Mouse (Mus musculus) adrenal gland (tissue): ENCODE data around the gene Cdh13.

Experiments
- intact Hi-C: fragments of 180-260 bp; cut with DNase I; formaldehyde crosslinking; loops from one replicate; pipeline ENCODE4 v1.15.1; 2025

The Cdh13 gene

DNA sequence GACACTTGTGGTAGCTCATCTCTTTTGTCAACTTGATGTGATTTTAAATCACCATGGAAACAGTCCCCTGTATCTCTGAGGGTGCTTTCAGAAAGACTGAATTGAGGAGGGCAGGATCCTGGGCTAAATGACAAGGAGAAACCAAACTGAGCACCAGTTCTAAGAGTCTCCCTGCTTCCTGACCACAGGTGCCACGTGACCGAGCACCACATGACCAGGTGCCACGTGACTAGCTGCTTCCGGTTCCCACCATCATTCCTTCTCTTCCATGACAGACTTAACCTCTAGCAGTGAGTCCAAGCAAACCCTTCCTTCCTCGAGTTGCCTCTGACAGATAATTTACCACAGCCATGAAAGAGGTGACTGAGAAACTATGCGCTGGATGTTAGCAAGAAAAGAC, 280.5 kb downstream of the Cdh13 start:
- intact Hi-C loops = no loop called here

DNA sequence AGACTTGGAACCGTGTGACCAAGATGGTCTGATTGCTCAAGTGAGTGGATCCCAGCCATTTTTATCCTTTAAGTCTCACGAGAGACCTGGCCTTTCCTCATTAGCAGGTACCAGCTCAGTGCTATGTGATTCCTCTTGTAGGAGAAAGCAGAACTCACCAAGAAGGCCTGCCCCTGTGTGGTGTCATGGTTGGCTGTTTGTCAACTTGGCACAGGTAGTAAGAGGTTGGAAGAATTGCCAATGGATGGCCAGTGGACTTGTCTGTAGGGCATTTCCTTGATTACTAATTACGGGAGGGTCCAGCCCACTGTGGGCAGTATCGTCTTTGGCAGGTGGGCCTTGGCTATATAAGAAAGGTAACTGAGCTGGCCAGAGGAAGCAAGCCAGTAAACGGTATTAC, 281.7 kb downstream of the Cdh13 start:
- intact Hi-C loops = no loop called here

DNA sequence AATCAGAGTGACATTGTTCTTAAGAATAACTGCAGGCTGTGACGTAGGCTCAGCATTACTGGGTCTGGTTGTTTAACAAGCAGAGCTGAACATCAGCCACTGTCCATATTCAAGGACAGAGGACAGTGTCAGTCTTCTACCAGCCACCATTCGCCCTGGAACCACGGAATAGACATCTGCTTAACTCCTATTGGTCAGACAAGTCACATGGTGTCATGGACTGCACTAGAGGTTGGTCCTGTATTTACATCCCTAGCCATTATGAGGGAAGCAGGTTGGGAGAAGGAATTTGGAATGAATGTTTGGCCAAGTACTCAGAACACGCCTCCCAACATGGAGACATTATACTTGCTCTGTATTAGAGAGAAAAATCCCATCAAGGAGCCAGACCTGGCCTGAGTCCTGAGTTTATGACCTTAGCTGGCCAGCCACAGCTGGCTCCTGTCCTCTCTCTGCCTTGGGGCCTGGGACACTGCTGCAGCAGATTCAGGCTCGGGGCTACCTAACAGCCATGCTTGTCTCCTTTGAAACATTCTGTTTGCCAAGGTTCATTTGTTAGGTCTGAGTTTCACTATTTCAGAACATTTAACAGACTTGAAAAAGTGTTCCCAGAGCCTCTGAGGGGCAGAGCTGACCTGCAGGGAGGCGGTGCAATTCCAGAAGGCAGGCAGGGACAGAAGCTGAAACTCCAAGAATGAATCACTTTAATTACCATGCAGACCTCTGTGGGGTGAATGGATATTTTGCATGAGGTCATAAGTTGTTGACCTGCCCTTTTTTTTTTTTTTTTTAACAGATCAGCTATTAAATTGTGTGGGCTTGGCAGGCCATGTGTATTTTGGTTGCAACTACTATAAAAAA, 282.6 kb downstream of the Cdh13 start:
- intact Hi-C loops = no loop called here

DNA sequence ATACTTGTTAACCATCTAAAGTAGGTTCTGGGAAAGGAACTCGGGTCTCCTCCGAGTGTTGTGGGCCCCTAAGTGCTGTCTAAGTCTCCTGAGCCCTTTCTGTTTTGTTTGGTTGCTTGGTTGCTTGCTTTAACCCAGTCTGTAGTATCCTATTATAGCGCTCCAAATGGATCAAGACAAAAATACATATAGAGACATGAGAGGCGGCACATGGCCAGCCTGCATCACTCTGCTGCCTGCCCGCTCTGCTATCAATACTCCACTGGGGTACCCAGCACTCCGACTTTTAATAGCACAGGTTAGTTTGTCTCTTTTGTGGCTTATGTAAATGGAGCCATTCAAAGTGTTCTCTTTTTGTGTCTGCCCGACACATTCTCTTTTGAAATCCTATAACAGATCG, 285.8 kb downstream of the Cdh13 start:
- intact Hi-C loops = no loop called here

- intact Hi-C loops = no loop called here
These were observed 297.7 kb downstream of the Cdh13 start for GRCm38 (mm10) chr8:118581256-118581655.

- intact Hi-C loops = no loop called here
These were observed 298.7 kb downstream of the Cdh13 start for GRCm38 (mm10) chr8:118582185-118582584.

GRCm38 (mm10) chr8:118587981-118588380, 304.4 kb downstream of the Cdh13 start:
- intact Hi-C loops = no loop called here

- intact Hi-C loops = no loop called here
These were observed 313.3 kb downstream of the Cdh13 start for GRCm38 (mm10) chr8:118596816-118597215.

DNA sequence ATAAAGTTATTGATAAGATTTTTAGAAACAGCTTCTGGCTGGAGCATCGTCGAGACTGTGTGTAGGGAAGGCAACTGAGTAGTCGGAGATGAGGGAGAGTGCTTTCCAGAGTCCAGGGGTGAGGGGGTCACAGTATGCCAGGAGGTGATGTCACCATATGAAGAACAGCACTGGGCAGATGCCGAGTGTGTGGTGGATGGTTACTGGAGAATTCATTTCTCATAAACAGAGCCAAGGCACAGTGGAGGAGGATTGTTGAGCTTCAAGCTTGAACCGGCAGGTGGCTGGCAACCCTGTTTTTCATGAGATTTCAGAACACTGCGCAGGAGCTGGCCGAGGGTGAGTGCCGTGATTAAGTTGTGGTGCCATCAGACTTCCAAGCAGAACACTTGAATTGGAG, 317.8 kb downstream of the Cdh13 start:
- intact Hi-C loops = loop anchor here (5.0 kb wide), 1 partner anchor 246 kb away; no protein-coding TSS in a partner anchor

DNA sequence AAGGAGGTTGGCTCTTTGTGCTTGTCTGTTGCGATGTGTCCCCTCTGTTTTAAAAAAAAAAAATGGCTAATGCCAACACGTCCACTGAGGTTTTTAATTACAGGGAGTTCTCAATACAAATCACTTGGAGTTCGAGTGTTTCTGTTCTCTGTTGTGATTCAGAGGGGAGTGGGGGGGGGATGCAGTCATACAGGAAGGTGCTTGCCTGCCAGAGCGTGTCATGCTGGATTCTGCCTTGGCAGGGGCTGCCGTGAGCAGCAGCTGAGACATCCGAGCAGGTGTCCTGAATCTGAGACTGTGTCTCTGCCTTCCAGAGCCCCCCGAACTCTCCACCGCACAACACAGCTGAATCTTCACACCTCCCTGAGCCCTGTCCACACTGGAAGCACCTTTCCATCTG, 318.5 kb downstream of the Cdh13 start:
- intact Hi-C loops = loop anchor here (5.0 kb wide), 1 partner anchor 245 kb away; no protein-coding TSS in a partner anchor

GRCm38 (mm10) chr8:118611551-118611950, 328.0 kb downstream of the Cdh13 start:
- intact Hi-C loops = no loop called here

DNA sequence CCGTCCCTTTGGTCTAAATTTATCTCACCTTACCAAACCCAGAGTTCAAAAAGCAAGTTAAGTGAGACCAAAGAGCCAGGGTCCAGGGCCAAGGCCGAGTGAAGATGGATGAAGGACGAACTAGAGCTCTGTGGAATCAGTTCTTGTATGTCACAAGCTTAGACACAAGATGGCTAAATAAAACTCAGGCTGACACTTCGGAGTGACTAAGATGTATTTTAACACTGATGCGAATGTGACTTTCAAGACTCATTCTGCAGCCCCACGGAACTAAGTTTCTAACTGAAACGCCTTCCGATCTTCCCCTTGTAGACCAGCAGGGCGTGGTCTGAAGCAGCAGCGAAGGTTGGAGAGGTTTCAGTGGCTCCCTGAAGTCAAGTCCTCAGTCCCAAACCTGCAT, 334.7 kb downstream of the Cdh13 start:
- intact Hi-C loops = no loop called here

DNA sequence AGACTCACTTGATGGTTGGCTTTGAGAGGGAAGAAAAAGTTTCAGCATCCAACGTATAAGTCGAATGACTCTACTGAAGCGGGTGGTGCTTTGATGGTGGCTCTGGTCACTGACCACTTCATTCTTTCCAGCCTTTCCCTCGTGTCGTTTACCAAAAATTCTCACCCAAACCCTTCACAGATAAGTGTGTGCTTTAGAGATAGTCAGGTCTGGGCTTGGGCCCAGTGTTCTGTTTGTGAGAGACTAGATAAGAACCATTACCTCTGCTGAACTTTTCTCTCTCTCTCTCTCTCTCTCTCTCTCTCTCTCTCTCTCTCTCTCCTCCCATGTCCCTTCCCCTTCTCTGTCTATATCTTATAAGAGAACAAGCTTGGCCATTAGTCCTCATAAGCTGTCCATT, 342.9 kb downstream of the Cdh13 start:
- intact Hi-C loops = no loop called here

GRCm38 (mm10) chr8:118627737-118628136, 344.2 kb downstream of the Cdh13 start:
- intact Hi-C loops = no loop called here

- intact Hi-C loops = no loop called here
These were observed 345.2 kb downstream of the Cdh13 start for GRCm38 (mm10) chr8:118628702-118629101.

DNA sequence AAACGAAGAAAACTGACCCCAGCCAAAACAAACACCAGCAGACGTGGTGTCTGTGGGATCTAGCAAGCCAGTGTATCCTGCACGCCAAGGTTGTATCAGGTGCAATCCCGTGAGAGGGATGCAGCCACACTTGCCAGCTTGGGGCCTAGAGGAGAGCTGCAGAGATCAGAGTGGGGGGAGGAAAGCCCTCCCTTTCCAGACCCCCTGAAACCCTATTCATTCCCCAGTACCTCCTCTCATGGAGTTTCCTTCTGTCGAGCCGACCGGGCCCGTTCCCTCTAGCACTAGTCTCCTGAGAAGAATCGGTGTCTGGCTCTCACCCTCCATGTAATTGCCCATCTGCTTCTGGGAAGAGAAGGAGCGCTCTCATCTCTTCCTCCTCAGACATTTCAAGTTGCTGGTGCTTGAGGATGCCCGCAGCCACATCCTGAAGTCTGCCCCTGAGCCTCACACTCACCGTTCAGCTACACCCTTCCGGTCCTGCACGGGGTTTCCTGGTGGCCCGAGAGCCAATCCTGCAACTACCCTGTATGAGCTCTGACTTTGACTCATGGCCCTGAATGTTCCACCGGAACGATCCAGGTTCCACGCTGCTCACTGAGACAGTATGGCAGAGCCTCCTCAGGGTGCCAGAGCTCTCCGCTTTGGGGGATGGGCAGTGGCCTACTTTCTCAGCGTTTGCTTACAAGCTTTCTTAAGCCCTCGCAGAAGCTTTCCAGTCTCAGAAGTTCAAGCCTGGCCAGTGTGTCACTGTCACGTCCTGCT, 351.9 kb downstream of the Cdh13 start:
- intact Hi-C loops = no loop called here

GRCm38 (mm10) chr8:118639606-118640005, 356.1 kb downstream of the Cdh13 start:
- intact Hi-C loops = no loop called here

- intact Hi-C loops = no loop called here
These were observed 358.3 kb downstream of the Cdh13 start for GRCm38 (mm10) chr8:118641799-118642198.

- intact Hi-C loops = no loop called here
These were observed 365.4 kb downstream of the Cdh13 start for GRCm38 (mm10) chr8:118648801-118649537.

DNA sequence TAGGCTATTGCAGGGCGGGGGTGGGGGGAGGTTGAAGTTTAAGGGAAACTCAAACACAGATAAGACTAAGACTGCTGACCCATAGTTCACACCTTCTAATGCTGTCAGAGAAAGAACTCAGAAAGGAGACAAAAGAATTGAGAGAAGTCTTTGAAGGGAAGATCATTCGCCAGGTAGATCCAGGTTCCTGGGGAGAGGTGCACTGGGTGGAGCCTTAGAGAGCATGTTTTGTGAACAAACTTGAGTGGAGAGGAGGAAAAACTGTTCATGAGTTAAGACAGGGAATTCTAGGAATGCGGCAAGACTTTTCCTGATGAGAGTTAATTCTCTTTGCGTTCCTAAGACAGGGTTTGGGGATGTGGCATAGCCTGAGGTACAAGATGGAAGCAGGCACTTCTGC, 366.4 kb downstream of the Cdh13 start:
- intact Hi-C loops = no loop called here

GRCm38 (mm10) chr8:118662001-118662829, 378.7 kb downstream of the Cdh13 start:
- intact Hi-C loops = no loop called here
